Mouse (Mus musculus) cerebellum, adult 2 months (tissue): ENCODE measurements at regions not wholly inside any gene's neighbourhood (a gene's known extent, or its start where the extent isn't known, plus 50 kb on each side); places are given as distances from the start of the nearest gene placed in this dataset.

Experiments
- DNase-seq, 2 experiments: peaks; one replicate each; pipeline ENCODE4 v3.0.0; 2021
- H3K27ac ChIP-seq: fragments of 200-500 bp; 2 replicates; pipeline ENCODE4 v1.5.1; 2012; ENCODE audit warnings: low read length, control low read depth, inconsistent platforms; ENCODE audit not compliant: insufficient read depth
- H3K27me3 ChIP-seq: fragments of 200-500 bp; 2 replicates; pipeline ENCODE4 v1.6.1; 2012; ENCODE audit warnings: inconsistent platforms, mild to moderate bottlenecking, low read length, moderate library complexity; ENCODE audit not compliant: control insufficient read depth, insufficient read depth
- H3K4me1 ChIP-seq: fragments of 200-500 bp; 2 replicates; pipeline ENCODE4 v1.6.1; 2011; ENCODE audit warnings: low read length; ENCODE audit not compliant: control insufficient read depth, insufficient read depth
- H3K4me3 ChIP-seq: fragments of 200-500 bp; replicated peaks from 2 replicates; pipeline ENCODE3; 2011; ENCODE audit warnings: mild to moderate bottlenecking, low read depth, low read length, control low read depth; ENCODE audit not compliant: insufficient read depth
- CTCF ChIP-seq: fragments of 200-500 bp; IDR thresholded peaks from 2 replicates; pipeline ENCODE4 v1.5.1; 2011; ENCODE audit warnings: low read depth, mild to moderate bottlenecking, control low read depth, low read length, moderate library complexity, borderline replicate concordance; ENCODE audit not compliant: insufficient read depth
- POLR2A ChIP-seq: fragments of 200-500 bp; IDR thresholded peaks from 2 replicates; pipeline ENCODE4 v1.6.1; 2011; ENCODE audit warnings: low read length, control low read depth, borderline replicate concordance; ENCODE audit not compliant: insufficient read depth
- WGBS: fragments of 180-500 bp; shearing (Covaris S2); methylation state at CpG from one replicate; pipeline ENCODE4 v1.1.7; 2018; 5-methylcytosine and 5-hydroxymethylcytosine counted together

GRCm38 (mm10) chr4:95310410-95310809, 246.9 kb upstream of the Fggy start:
- no peak for DNase-seq
- Histone ChIP-seq H3K4me1 (no peaks in the 10 kb centered on the region), H3K4me3 (no peak overlapping the region), H3K27ac (no peak overlapping the region), H3K27me3 (no peaks in the 10 kb centered on the region)
- no peak for TF ChIP-seq POLR2A
- TF ChIP-seq CTCF, result no peak
- WGBS, result 89% methylated on average over 6 of the region's 6 CpGs

GRCm38 (mm10) chr4:95317821-95318290, 239.5 kb upstream of the Fggy start:
- peak in 1 of 2 experiments; percentile 3 for DNase-seq
- Histone ChIP-seq H3K4me1 (no peaks in the 10 kb centered on the region), H3K27ac (no peak overlapping the region), H3K27me3 (no peaks in the 10 kb centered on the region), H3K4me3 (no peak overlapping the region)
- no peak for TF ChIP-seq CTCF
- no peak for TF ChIP-seq POLR2A
- 31% methylated on average over 3 of the region's 3 CpGs for WGBS

GRCm38 (mm10) chr4:95318561-95318960, 238.7 kb upstream of the Fggy start:
- no peaks in the 10 kb centered on the region for H3K27me3 ChIP-seq
- no peak overlapping the region for H3K27ac ChIP-seq
- no peak for DNase-seq
- 64% methylated on average over 1 of the region's 1 CpGs for WGBS
- no peaks in the 10 kb centered on the region for H3K4me1 ChIP-seq
- TF ChIP-seq POLR2A, result no peak
- no peak for TF ChIP-seq CTCF
- H3K4me3 ChIP-seq, result no peak overlapping the region

DNA sequence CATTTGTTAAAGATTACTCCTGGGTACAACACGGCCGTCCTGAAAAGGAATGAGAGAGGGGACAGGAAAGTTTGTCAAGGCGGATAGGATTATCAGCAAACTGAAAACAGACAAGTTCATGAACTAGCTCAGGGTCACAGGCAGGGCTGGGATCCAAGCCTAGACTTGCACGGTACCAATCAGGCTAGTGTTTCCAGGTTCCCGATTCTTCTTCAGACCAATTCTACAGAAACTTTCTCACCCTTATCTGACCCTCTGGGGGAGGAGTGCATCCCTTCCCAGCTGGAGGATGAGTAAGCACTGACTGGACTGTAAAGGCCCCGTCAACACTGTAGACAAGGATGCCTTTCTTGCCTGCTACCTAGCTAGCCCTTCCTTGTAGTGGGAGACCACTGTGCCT, 238.3 kb upstream of the Fggy start:
- Histone ChIP-seq H3K4me3 (no peak overlapping the region), H3K27ac (no peak overlapping the region), H3K4me1 (no peaks in the 10 kb centered on the region), H3K27me3 (no peaks in the 10 kb centered on the region)
- TF ChIP-seq CTCF, result no peak
- TF ChIP-seq POLR2A, result no peak
- WGBS, result 85% methylated on average over 6 of the region's 6 CpGs
- no peak for DNase-seq

DNA sequence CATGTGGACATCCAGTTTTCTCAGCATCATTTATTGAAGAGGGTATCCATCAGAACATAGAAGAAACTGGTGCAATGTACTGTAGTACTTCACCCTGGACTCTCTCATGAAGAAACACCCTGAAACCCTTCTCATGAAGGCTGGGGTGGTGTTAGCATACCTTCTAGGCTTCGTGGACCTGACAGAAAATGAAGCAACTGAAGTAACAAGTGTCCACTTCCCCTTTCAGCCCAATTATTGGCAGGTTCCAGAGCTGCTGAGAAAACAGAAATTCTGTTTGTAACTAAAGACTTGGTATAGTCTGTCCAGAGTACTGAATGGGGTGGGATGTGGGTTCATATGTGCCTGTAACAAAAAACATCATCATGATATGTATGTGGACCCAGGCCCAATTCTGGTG, 231.4 kb upstream of the Fggy start:
- no peaks in the 10 kb centered on the region for H3K4me1 ChIP-seq
- WGBS, result 64% methylated on average over 1 of the region's 1 CpGs
- no peaks in the 10 kb centered on the region for H3K27me3 ChIP-seq
- no peak for TF ChIP-seq POLR2A
- no peak for TF ChIP-seq CTCF
- no peak for DNase-seq
- H3K27ac ChIP-seq, result no peak overlapping the region
- H3K4me3 ChIP-seq, result no peak overlapping the region

GRCm38 (mm10) chr4:95339822-95340221, 217.5 kb upstream of the Fggy start:
- Histone ChIP-seq H3K27me3 (no peaks in the 10 kb centered on the region), H3K4me1 (no peaks in the 10 kb centered on the region), H3K4me3 (no peak overlapping the region), H3K27ac (no peak overlapping the region)
- no peak for DNase-seq
- WGBS, result 86% methylated on average over 2 of the region's 2 CpGs
- no peak for TF ChIP-seq CTCF
- TF ChIP-seq POLR2A, result no peak

DNA sequence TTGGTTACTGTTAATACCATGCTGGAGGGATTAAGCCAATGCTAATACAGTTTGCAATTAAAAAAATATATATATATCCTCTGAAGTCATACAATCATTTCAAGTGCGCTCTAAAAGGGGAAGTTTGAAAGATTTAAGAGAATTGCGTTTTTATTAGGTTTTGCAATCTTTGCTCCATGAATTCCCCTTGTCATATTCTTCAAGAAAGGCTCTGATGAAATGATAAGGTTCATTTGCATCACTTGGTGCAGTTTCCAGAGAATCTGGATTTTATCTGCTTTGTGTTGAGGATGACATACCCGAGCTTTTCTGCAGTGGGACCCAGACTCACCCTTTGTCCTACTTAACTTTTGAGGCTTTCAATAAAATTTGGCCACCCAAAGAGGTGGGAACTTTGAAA, 216.4 kb upstream of the Fggy start:
- Histone ChIP-seq H3K27ac (no peak overlapping the region), H3K27me3 (no peaks in the 10 kb centered on the region), H3K4me1 (no peaks in the 10 kb centered on the region), H3K4me3 (no peak overlapping the region)
- TF ChIP-seq POLR2A, result no peak
- no peak for TF ChIP-seq CTCF
- DNase-seq, result no peak
- WGBS, result 81% methylated on average over 3 of the region's 3 CpGs

GRCm38 (mm10) chr4:95346722-95347197, 210.5 kb upstream of the Fggy start:
- WGBS, result 7% methylated on average over 3 of the region's 3 CpGs
- TF ChIP-seq CTCF (no peak), POLR2A (no peak)
- Histone ChIP-seq H3K27me3 (no peaks in the 10 kb centered on the region), H3K4me3 (no peak overlapping the region), H3K4me1 (no peaks in the 10 kb centered on the region), H3K27ac (no peak overlapping the region)
- peak in 1 of 2 experiments; percentile 3 for DNase-seq
